Mouse (Mus musculus) spleen, adult 2 months (tissue): ENCODE measurements around the gene Neurog1. TPM values are rescaled to one million over a fixed set of nuclear protein-coding genes. Genes with fewer than 3 reads are reported as not detected.

Source experiments
- DNase-seq, 2 experiments: peaks; one replicate each; pipeline versions ENCODE4 v3.0.0 to v3.0.0-alpha.2; 2012 to 2021; ENCODE audit warnings: low spot score in 2 of 2, low read depth in 1 of 2
- H3K27ac ChIP-seq: fragments of 200-500 bp; 2 replicates; pipeline ENCODE4 v1.5.1; 2012; ENCODE audit warnings: low read length, inconsistent platforms; ENCODE audit not compliant: insufficient read depth
- H3K27me3 ChIP-seq: fragments of 200-500 bp; 2 replicates; pipeline ENCODE4 v1.6.1; 2012; ENCODE audit warnings: mild to moderate bottlenecking, moderate library complexity, low read length, inconsistent platforms; ENCODE audit not compliant: control insufficient read depth, insufficient read depth
- H3K36me3 ChIP-seq: fragments of 200-500 bp; 2 replicates; pipeline ENCODE4 v1.6.1; 2012; ENCODE audit warnings: mild to moderate bottlenecking, low read length, inconsistent platforms; ENCODE audit not compliant: control insufficient read depth, insufficient read depth
- H3K4me1 ChIP-seq: fragments of 200-500 bp; 2 replicates; pipeline ENCODE4 v1.6.1; 2011; ENCODE audit warnings: inconsistent platforms; ENCODE audit not compliant: control insufficient read depth, insufficient read depth, insufficient read length
- H3K4me3 ChIP-seq: fragments of 200-500 bp; 2 replicates; pipeline ENCODE4 v1.5.1; 2011; ENCODE audit warnings: mild to moderate bottlenecking, inconsistent platforms; ENCODE audit not compliant: insufficient read depth, insufficient read length; ENCODE audit errors: extremely low read depth
- CTCF ChIP-seq: fragments of 200-500 bp; IDR thresholded peaks from 2 replicates; pipeline ENCODE4 v1.5.1; 2011; ENCODE audit warnings: mild to moderate bottlenecking, inconsistent platforms; ENCODE audit not compliant: insufficient read depth, insufficient read length, insufficient replicate concordance; ENCODE audit errors: extremely low read depth
- POLR2A ChIP-seq: fragments of 200-500 bp; IDR thresholded peaks from 2 replicates; pipeline ENCODE4 v1.6.1; 2011; ENCODE audit warnings: low read depth, low read length, inconsistent platforms
- WGBS: fragments of 180-500 bp; shearing (Covaris S2); methylation state at CpG from one replicate; pipeline ENCODE4 v1.1.7; 2018; 5-methylcytosine and 5-hydroxymethylcytosine counted together
- polyA plus RNA-seq: library from polyadenylated mRNA; depleted of rRNA; stranded (reverse); fragments of >200 nt; gene quantifications from 2 replicates; pipeline ENCODE4 v1.2.3, GENCODE M21; 2012

Gene Neurog1
- polyA plus RNA-seq, 1 experiment: not detected

GRCm38 (mm10) chr13:56267396-56267795 lies 15.4 kb upstream of the Neurog1 start:
- Histone ChIP-seq H3K27ac (no peak overlapping the region), H3K36me3 (no peaks in the 10 kb centered on the region), H3K4me1 (no peaks in the 10 kb centered on the region), H3K4me3 (no peak overlapping the region), H3K27me3 (peaks cover 2% of the 10 kb centered on the region; the same call in 1 of the 2 replicates)
- no peak for DNase-seq
- 80% methylated on average over 4 of the region's 4 CpGs for WGBS
- TF ChIP-seq POLR2A (no peak), CTCF (no peak)

- no peak for DNase-seq
- Histone ChIP-seq H3K27ac (no peak overlapping the region), H3K4me1 (no peaks in the 10 kb centered on the region), H3K27me3 (peaks cover 2% of the 10 kb centered on the region; the same call in 1 of the 2 replicates), H3K4me3 (no peak overlapping the region), H3K36me3 (no peaks in the 10 kb centered on the region)
- WGBS: 35% methylated on average over 8 of the region's 8 CpGs
- TF ChIP-seq POLR2A (no peak), CTCF (no peak)
Observed at GRCm38 (mm10) chr13:56266435-56266834, 14.5 kb upstream of the Neurog1 start.

GRCm38 (mm10) chr13:56265661-56266060 lies 13.7 kb upstream of the Neurog1 start:
- Histone ChIP-seq H3K4me1 (no peaks in the 10 kb centered on the region), H3K27me3 (peaks cover 2% of the 10 kb centered on the region; the same call in 1 of the 2 replicates), H3K27ac (no peak overlapping the region), H3K36me3 (no peaks in the 10 kb centered on the region), H3K4me3 (no peak overlapping the region)
- 51% methylated on average over 5 of the region's 5 CpGs for WGBS
- no peak for DNase-seq
- no peak for TF ChIP-seq POLR2A
- TF ChIP-seq CTCF: no peak

GRCm38 (mm10) chr13:56262269-56262668 lies 10.3 kb upstream of the Neurog1 start:
- TF ChIP-seq CTCF (no peak), POLR2A (no peak)
- 26% methylated on average over 4 of the region's 4 CpGs for WGBS
- no peaks in the 10 kb centered on the region for H3K4me1 ChIP-seq
- no peak overlapping the region for H3K27ac ChIP-seq
- H3K4me3 ChIP-seq: no peak overlapping the region
- no peak for DNase-seq
- H3K27me3 ChIP-seq: peaks cover 15% of the 10 kb centered on the region
- no peaks in the 10 kb centered on the region for H3K36me3 ChIP-seq

- no peaks in the 10 kb centered on the region for H3K36me3 ChIP-seq
- no peaks in the 10 kb centered on the region for H3K4me1 ChIP-seq
- H3K27me3 ChIP-seq: peaks cover 20% of the 10 kb centered on the region
- no peak for TF ChIP-seq POLR2A
- no peak for TF ChIP-seq CTCF
- no peak overlapping the region for H3K4me3 ChIP-seq
- H3K27ac ChIP-seq: no peak overlapping the region
- 8% methylated on average over 17 of the region's 17 CpGs for WGBS
- DNase-seq: no peak
Observed at GRCm38 (mm10) chr13:56260344-56260780, 8.4 kb upstream of the Neurog1 start.

- TF ChIP-seq POLR2A: no peak
Observed at GRCm38 (mm10) chr13:56259926-56260250, 7.9 kb upstream of the Neurog1 start.

GRCm38 (mm10) chr13:56259021-56259925 lies 7.3 kb upstream of the Neurog1 start:
- Histone ChIP-seq H3K27me3 (peaks cover 22% of the 10 kb centered on the region), H3K4me3 (no peak overlapping the region)

More at GRCm38 (mm10) chr13:56259926-56260250, 7.9 kb upstream of the Neurog1 start:
- DNase-seq: no peak
- Histone ChIP-seq H3K27me3 (peaks cover 22% of the 10 kb centered on the region), H3K4me1 (no peaks in the 10 kb centered on the region), H3K4me3 (no peak overlapping the region), H3K36me3 (no peaks in the 10 kb centered on the region), H3K27ac (no peak overlapping the region)
- WGBS: 11% methylated on average over 5 of the region's 5 CpGs

More at GRCm38 (mm10) chr13:56259021-56259925, 7.3 kb upstream of the Neurog1 start:
- TF ChIP-seq POLR2A (no peak), CTCF (no peak)
- 7% methylated on average over 52 of the region's 55 CpGs for WGBS
- Histone ChIP-seq H3K27ac (no peak overlapping the region), H3K4me1 (no peaks in the 10 kb centered on the region), H3K36me3 (no peaks in the 10 kb centered on the region)
- no peak for DNase-seq
